Mouse (Mus musculus): ENCODE measurements around the gene Ambn.

GRCm38 (mm10) chr5:88508555-88508954 is 52.8 kb downstream of the Ambn start:
- no peak for TF ChIP-seq POLR2A (IDR thresholded peaks at IDR 0.05; ENCODE audit: low read depth, low read length)
- TF ChIP-seq CTCF (IDR thresholded peaks at IDR 0.05; ENCODE audit: extremely low read depth, insufficient read length, insufficient replicate concordance, low read depth, low read length) = no peak

Data from small intestine, adult 2 months (tissue).